Mouse (Mus musculus) layer of hippocampus, adult 18-20 months (tissue): ENCODE data around the gene Tlk1. TPM values are rescaled to one million over a fixed set of nuclear protein-coding genes. Genes with fewer than 3 reads are reported as not detected.

Experiments
- DNase-seq, 2 experiments: peaks; one replicate each; pipeline ENCODE4 v3.0.0; 2022; ENCODE audit warnings: low spot score in 2 of 2
- long read RNA-seq: library from polyadenylated mRNA; stranded (forward); transcript quantifications from one replicate; pipeline ENCODE4 v2.0.0, GENCODE M21; 2021
- total RNA-seq, 2 experiments: library from RNA; stranded (reverse); gene quantifications; 2 replicates each; pipeline ENCODE4 v1.2.3; 2021

The Tlk1 gene
- total RNA-seq: 10 to 100 TPM; 80.1 to 82.7 TPM
- long read RNA-seq, full-length matches to known transcripts: 64 of 87 reads
- long read RNA-seq, partial matches to known transcripts: 4 of 87 reads
- long read RNA-seq, other reads (novel, unspliced or antisense): 19 of 87 reads

DNA sequence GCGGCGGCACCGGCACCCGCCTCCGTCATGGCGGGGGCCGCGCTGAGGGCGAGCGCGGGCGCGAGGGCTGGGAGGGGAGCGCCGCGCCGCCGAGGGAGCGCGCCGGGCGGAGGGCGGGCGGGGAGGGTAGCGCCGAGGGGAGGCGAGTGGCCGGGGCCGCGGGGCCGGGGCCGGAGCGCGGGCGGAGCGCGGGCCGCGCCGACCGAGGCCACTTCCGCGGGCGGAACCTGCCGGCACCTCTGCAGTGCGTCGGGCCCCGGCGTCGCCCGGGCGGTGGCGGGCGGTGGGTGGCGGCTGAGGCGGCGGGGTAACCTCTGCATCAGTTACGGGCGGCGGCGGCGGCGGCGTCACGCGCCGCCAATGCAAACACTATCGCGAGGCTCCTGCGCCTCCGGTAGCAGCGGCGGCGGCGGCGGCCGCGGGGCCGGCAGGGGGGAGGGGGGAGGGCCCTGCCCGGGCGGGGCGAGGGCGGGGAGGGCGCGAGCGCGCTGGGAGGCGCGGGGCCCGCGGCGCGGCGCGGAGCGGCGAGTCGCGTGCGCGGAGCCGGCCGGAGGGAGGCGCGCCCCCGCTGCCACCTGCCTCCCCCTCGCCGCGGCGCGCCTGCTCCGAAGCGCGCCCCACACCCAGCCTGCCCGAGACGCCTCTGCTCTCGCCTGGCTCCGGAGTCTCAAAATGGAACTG is at the start of gene Tlk1:
Gene Tlk1, minus strand, starts transcription at position 358 of the 681 bp plus-strand sequence.
- peak; percentile 22 to 70 for DNase-seq

- DNase-seq: no peak
Measured at GRCm38 (mm10) chr2:70875129-70875528, 49.6 kb upstream of the Tlk1 start.

- no peak for DNase-seq
Measured at GRCm38 (mm10) chr2:70873168-70873567, 47.6 kb upstream of the Tlk1 start.

DNA sequence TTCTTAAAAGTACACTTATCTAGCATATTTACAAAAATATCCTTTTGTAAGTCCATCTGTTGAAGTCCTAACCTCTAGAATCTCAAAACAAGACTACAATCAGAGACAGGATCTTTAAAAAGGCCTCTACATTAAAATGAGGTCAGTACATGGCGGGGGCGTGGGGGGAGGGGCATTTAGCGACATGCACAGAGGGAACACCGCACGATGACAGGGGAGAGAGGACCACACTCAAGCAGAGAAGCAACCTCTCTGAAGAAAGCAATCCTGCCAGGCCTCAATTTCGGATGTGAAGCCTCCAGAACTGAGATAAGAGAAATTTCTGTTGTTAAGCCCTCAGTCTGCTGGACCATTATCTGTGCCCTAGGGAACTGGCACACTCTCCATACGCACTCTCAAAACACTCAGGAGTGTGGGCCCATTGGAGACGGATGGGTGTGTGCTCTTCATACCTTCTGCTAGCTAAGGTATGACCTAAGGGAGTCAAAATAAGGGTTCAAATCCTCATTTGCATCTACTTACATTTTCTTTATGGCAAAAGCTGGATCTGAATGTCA is 46.0 kb upstream of the Tlk1 start:
- no peak for DNase-seq

GRCm38 (mm10) chr2:70870819-70871218 is 45.3 kb upstream of the Tlk1 start:
- DNase-seq: no peak

- no peak for DNase-seq
Measured at GRCm38 (mm10) chr2:70869116-70869515, 43.6 kb upstream of the Tlk1 start.

DNA sequence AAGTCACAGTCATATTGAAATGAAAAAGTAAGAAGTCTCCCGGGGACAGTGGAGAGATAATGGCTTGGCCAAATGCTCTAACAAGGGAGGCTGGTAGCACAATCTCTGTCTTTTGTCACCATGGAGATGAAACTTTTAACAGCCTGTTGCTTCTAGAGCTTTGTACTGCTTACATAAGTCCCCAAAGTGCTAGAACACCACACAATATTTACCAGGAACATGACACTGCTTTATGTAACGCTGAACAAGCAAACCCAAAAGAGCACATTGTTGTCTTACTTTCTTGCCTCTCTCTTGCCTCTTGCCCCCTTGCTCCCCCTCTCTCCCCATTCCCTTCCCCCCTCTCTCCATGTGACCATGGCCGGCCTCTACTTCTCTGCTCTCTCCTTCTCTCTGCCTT is 41.7 kb upstream of the Tlk1 start:
- peak in 1 of 2 experiments; percentile 47 for DNase-seq

GRCm38 (mm10) chr2:70862881-70863280 is 37.4 kb upstream of the Tlk1 start:
- no peak for DNase-seq

DNA sequence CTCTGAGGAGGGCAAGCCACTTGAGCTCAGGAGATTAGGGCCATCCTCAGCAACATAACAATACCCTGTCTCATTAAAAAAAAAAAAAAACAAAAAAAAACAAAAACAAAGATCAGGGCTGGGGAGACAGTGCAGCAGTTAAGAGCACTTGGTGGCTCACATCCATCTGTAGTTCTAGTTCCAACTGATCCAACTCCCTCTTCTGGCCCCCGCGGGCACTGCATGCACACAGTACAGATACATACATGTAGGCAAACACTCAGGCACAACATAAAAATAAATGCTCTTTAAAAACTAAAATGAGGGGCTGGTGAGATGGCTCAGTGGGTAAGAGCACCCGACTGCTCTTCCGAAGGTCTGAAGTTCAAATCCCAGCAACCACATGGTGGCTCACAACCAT is 34.2 kb upstream of the Tlk1 start:
- no peak for DNase-seq

GRCm38 (mm10) chr2:70856971-70857370 is 31.4 kb upstream of the Tlk1 start:
- DNase-seq: no peak

- DNase-seq: no peak
Measured at GRCm38 (mm10) chr2:70854231-70854888, 28.8 kb upstream of the Tlk1 start.

DNA sequence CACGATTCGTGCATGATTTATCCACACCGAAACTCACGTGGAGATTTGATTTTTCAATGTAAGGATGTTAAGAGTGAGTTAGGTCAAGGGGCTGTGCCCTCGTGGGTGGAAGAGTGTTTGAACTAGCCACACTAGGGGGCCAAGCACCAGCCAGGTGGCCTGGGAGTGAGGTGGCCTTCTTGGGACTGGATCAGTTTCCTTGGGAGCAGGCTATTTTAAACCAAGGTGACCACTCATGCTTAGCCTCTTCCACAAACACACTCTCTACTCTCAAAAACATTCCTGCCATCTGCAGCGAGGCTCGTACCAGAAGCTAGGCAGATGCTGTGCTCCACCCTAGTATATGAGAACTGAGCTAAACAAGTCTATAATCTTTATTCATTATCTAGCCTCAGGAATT is 27.8 kb upstream of the Tlk1 start:
- DNase-seq: peak in 1 of 2 experiments; percentile 9

GRCm38 (mm10) chr2:70852796-70853221 is 27.3 kb upstream of the Tlk1 start:
- peak in 1 of 2 experiments; percentile 46 for DNase-seq

DNA sequence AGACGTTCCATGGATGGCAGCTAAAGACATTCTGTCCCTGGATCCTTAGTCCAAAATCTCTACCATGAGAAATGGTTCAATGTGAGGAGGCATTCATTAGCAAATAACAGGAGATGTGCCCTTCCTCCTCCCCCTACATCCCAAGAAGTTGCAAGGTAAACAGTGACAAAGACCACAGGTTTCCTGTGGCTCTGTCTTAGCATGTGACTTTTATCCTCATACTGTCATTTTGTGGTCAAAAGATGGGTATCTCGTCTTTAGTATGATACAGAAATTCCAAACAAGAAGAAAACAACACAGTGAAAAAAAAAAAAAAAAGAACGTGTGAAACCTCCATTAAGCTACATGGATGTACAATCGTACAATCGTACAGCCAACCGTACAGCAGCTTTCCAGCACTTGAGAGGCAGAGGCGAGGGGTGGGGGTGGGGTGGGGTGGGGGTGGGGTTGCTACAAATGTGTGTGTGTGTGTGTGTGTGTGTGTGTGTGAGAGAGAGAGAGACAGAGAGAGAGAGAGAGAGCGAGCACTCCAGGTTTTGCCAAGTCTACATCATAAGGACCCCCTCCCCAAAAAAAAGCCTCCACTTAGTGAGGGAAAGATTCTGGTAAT is 26.8 kb upstream of the Tlk1 start:
- peak in 1 of 2 experiments; percentile 25 for DNase-seq

GRCm38 (mm10) chr2:70845871-70846270 is 20.3 kb upstream of the Tlk1 start:
- DNase-seq: no peak

DNA sequence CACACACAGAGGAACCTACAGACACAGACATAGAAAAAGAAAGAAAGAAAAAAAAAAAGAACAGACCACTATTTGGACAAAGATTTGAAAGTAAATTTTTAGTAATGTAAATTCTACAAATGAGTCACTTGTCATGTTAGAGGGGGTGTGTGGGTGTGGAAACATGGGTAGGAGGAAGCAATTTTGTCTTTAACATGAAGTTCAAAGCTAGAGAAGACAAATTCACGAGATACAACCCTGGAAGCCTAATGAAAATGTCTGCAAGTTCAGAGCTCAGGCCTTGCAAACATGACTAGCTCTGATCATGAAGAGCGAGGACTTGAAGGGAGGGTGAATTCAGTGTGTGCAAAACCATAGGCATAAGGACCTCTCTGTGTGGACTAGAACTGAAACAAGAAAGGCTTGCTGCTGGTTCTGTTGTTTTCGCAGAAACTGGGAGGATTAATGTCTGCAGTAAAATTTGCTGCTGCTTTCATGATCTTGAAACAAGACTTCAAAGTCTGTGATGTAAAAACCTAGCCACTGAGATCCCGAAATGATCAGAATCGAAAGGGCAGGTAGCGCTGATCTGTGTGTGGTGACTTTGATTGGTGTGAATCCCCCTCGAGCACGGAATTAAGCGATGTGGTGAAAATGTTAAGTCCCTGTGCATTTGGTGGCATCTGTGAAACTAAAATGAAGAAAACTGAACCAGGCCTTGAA is 19.3 kb upstream of the Tlk1 start:
- DNase-seq: no peak

GRCm38 (mm10) chr2:70842049-70842618 is 16.6 kb upstream of the Tlk1 start:
- DNase-seq: no peak

- no peak for DNase-seq
Measured at GRCm38 (mm10) chr2:70838536-70839216, 13.1 kb upstream of the Tlk1 start.

DNA sequence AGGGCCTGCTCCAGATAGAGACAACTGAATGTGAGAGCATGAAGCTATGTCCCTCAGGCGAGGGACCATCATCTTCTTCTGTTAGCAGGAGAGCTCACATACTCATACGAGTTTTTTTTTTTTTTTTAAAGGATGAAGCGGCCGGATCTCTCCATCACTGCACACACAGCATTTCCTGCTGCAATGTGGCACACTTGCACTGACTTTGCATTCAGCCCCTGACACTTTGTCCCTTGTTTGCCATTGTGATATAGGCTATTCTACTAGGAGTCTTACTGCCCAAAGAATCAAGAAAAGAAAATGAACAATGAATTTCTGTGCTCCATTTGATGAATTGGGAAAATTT is 10.8 kb upstream of the Tlk1 start:
- DNase-seq: no peak

DNA sequence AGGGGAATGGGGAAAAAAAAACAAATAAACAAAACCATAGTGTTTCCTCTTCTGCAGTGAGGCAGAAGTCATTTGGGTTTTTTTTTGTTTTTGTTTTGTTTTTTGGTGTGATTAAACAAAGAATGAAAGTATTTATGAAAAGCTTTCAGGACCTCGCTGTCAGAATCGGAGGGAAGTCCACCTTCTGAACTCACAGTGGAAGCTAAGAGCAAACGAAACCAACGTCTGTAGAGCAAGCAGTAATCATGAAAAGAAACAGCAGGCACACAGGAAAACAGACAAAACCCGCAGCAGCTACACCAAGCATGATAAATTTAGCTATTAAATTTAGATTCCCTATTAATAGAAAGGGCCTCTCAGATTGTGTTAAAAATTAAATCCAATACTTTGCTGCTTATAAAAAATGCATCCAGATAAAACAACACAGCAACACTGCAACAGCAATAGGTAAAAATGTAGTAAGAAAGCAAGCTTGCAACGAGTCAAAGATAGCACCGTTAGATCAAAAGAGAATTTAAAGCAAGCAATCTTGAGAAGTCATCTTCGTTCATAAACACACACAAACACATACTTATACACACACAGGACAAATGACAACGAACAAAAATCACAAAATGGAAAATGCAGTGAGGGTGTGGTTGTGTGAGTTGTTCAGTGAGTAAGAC is 10.2 kb upstream of the Tlk1 start:
- DNase-seq: no peak
